Mouse (Mus musculus) erythroblast, embryonic 14.5 days (primary cell): ENCODE measurements around the gene Fcna. TPM values are rescaled to one million over a fixed set of nuclear protein-coding genes. Genes with fewer than 3 reads are reported as not detected.
A peak's percentile ranks its signal among the peaks of the same experiment; 100 is the strongest.

Experiments used
- H3K27me3 ChIP-seq: 2 replicates; pipeline ENCODE4 v1.6.1; 2012; ENCODE audit warnings: inconsistent platforms; ENCODE audit not compliant: control insufficient read depth
- H3K36me3 ChIP-seq: 2 replicates; pipeline ENCODE4 v1.6.1; 2012; ENCODE audit warnings: mild to moderate bottlenecking, inconsistent platforms; ENCODE audit not compliant: control insufficient read depth
- H3K4me1 ChIP-seq: 2 replicates; pipeline ENCODE4 v1.6.1; 2012; ENCODE audit warnings: inconsistent platforms; ENCODE audit not compliant: control insufficient read depth
- H3K4me3 ChIP-seq: replicated peaks from 2 replicates; pipeline ENCODE3; 2012; ENCODE audit warnings: moderate library complexity, mild to moderate bottlenecking, inconsistent platforms
- H3K9me3 ChIP-seq: 2 replicates; pipeline ENCODE4 v1.6.1; 2012; ENCODE audit warnings: low read length, inconsistent platforms, mixed read lengths; ENCODE audit not compliant: control insufficient read depth
- GATA1 ChIP-seq: IDR thresholded peaks from 2 replicates; pipeline ENCODE4 v1.6.1; 2012; ENCODE audit warnings: low read length, inconsistent platforms, mixed read lengths
- TAL1 ChIP-seq: IDR thresholded peaks from 3 replicates; pipeline ENCODE4 v1.6.1; 2012; ENCODE audit warnings: low read length, inconsistent platforms, mixed read lengths
- polyA plus RNA-seq: library from polyadenylated mRNA; stranded (reverse); fragments of >175 nt; gene quantifications from 2 replicates; pipeline ENCODE4 v1.2.3, GENCODE M21; 2012

The Fcna gene
- polyA plus RNA-seq, 1 experiment: 0.94 TPM

GRCm38 (mm10) chr2:25576965-25577891, 50.6 kb downstream of the Fcna start:
- TF ChIP-seq TAL1 (no peak), GATA1 (no peak)
- Histone ChIP-seq H3K9me3 (peaks cover 27% of the 10 kb centered on the region), H3K36me3 (no peaks in the 10 kb centered on the region; the same call in 1 of the 2 replicates), H3K27me3 (peaks cover 64% of the 10 kb centered on the region), H3K4me3 (no peak overlapping the region), H3K4me1 (peaks cover 59% of the 10 kb centered on the region)

DNA sequence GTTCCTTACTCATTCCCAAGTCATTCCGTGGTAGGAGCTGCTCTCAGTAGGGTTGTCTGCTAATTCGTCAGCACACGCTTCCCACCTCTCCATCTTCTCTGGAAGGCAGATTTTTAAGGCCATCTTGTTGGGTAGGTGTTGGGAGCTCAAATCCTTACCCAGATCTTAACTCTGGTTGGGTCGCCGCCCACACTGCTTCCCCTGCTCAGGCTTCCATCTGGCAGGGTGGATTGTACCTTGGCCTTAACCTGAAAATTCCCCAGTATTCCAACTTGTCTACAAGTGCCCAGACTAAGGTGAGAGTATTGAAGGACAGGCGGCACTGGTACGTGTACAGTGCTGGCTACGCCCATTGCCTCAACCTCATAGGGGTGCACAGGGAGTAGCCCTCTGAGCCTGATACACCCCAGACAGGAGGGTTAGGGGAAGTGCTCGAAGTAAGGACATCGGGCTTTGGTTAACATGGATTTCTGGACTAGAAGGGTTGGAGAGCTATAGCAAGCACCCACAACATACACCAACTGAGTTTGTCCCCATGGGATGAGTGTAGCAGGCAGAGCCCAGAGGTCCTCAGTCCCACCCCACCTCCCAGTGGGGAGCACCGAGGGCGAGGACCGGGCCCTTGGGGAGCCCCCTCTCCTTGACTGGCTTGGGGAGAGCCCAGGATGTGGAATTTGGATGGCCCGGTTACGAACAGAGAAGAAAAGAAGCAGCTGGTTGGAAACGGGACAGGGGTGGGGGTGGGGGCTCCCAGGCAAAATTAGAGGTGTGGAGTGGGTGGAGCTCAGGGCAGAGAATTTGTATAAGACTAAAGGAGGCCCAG, 51.6 kb downstream of the Fcna start:
- Histone ChIP-seq H3K9me3 (peaks cover 27% of the 10 kb centered on the region), H3K4me1 (peaks cover 55% of the 10 kb centered on the region), H3K4me3 (peak overlapping the region; percentile 72), H3K27me3 (peaks cover 62% of the 10 kb centered on the region), H3K36me3 (peaks cover 3% of the 10 kb centered on the region; the same call in 1 of the 2 replicates)
- TF ChIP-seq GATA1 (no peak), TAL1 (no peak)

- Histone ChIP-seq H3K4me3 (peak overlapping the region; percentile 72), H3K36me3 (peaks cover 3% of the 10 kb centered on the region; the same call in 1 of the 2 replicates), H3K27me3 (peaks cover 55% of the 10 kb centered on the region), H3K4me1 (peaks cover 51% of the 10 kb centered on the region), H3K9me3 (peaks cover 27% of the 10 kb centered on the region)
- TF ChIP-seq GATA1: no peak
- no peak for TF ChIP-seq TAL1
Measured at GRCm38 (mm10) chr2:25575432-25576027, 52.3 kb downstream of the Fcna start.

Other genes starting within 250 kb of the Fcna start
- gene Entpd2, start 232.2 kb downstream of the Fcna start, polyA plus RNA-seq: not detected in 2 replicates
- 0.19 TPM in 1 of 2 replicates, not detected in the other for gene Npdc1, start 228.7 kb downstream of the Fcna start, polyA plus RNA-seq
- gene Fut7, start 204.8 kb downstream of the Fcna start, polyA plus RNA-seq: 0.06 TPM in 1 of 2 replicates, not detected in the other
- gene Abca2, start 199.3 kb downstream of the Fcna start, polyA plus RNA-seq: 0.09 and 0.11 TPM in 2 replicates
- gene Clic3, start 171.2 kb downstream of the Fcna start, polyA plus RNA-seq: not detected in 2 replicates
- 1.0 and 1.1 TPM in 2 replicates for gene Paxx, start 166.9 kb downstream of the Fcna start, polyA plus RNA-seq
- not detected in 2 replicates for gene Ptgds, start 158.0 kb downstream of the Fcna start, polyA plus RNA-seq
- not detected in 2 replicates for gene Lcn12, start 134.1 kb downstream of the Fcna start, polyA plus RNA-seq
- 3.9 and 4.7 TPM in 2 replicates for gene Fbxw5, start 127.3 kb downstream of the Fcna start, polyA plus RNA-seq
- not detected in 2 replicates for gene C8g, start 126.3 kb downstream of the Fcna start, polyA plus RNA-seq
- 0.84 and 0.95 TPM in 2 replicates for gene Traf2, start 81.1 kb downstream of the Fcna start, polyA plus RNA-seq
- gene Edf1, start 70.2 kb downstream of the Fcna start, polyA plus RNA-seq: 168 and 190 TPM in 2 replicates
- 0.09 and 0.38 TPM in 2 replicates for gene Mamdc4, start 53.2 kb downstream of the Fcna start, polyA plus RNA-seq
- gene Phpt1, start 52.8 kb downstream of the Fcna start, polyA plus RNA-seq: 0.21 and 0.30 TPM in 2 replicates
- gene Ajm1, start 46.3 kb downstream of the Fcna start, polyA plus RNA-seq: 0.01 TPM in 1 of 2 replicates, not detected in the other
- 4.6 and 6.1 TPM in 2 replicates for gene Rabl6, start 19.5 kb downstream of the Fcna start, polyA plus RNA-seq
- gene Ccdc183, start 10.4 kb downstream of the Fcna start, polyA plus RNA-seq: not detected in 2 replicates
- gene Tmem141, start 6.0 kb downstream of the Fcna start, polyA plus RNA-seq: 0.15 TPM in 1 of 2 replicates, not detected in the other
- not detected in 2 replicates for gene Lcn8, start 25.1 kb upstream of the Fcna start, polyA plus RNA-seq
- gene Lcn5, start 29.9 kb upstream of the Fcna start, polyA plus RNA-seq: not detected in 2 replicates
- not detected in 2 replicates for gene Lcn6, start 48.8 kb upstream of the Fcna start, polyA plus RNA-seq
- gene Lcn10, start 54.7 kb upstream of the Fcna start, polyA plus RNA-seq: not detected in 2 replicates
- gene Obp2a, start 72.0 kb upstream of the Fcna start, polyA plus RNA-seq: not detected in 2 replicates
- 0.37 and 0.53 TPM in 2 replicates for gene Bmyc, start 78.7 kb upstream of the Fcna start, polyA plus RNA-seq
- not detected in 2 replicates for gene Obp2b, start 109.0 kb upstream of the Fcna start, polyA plus RNA-seq
- gene Lcn3, start 137.5 kb upstream of the Fcna start, polyA plus RNA-seq: not detected in 2 replicates
- gene Lcn11, start 149.0 kb upstream of the Fcna start, polyA plus RNA-seq: not detected in 2 replicates
- not detected in 2 replicates for gene Gm13539, start 154.2 kb upstream of the Fcna start, polyA plus RNA-seq
- not detected in 2 replicates for gene Glt6d1, start 187.8 kb upstream of the Fcna start, polyA plus RNA-seq
- not detected in 2 replicates for gene Lcn9, start 195.1 kb upstream of the Fcna start, polyA plus RNA-seq
- not detected in 2 replicates for gene Sohlh1, start 219.2 kb upstream of the Fcna start, polyA plus RNA-seq
- not detected in 2 replicates for gene Kcnt1, start 235.7 kb upstream of the Fcna start, polyA plus RNA-seq